Mouse (Mus musculus) ES-E14 (cell line): ENCODE results near the gene Tm4sf20. TPM values are rescaled to one million over a fixed set of nuclear protein-coding genes. Genes with fewer than 3 reads are reported as not detected.

ENCODE experiments used
- DNase-seq: peaks from one replicate; pipeline ENCODE4 v3.0.0-alpha.2; 2013; ENCODE audit warnings: low read depth, low spot score
- H3K27ac ChIP-seq: 2 replicates; pipeline ENCODE4 v1.5.1; 2012; ENCODE audit warnings: low read depth, mild to moderate bottlenecking, low read length, moderate library complexity, mixed read lengths; ENCODE audit not compliant: poor library complexity, insufficient read depth, severe bottlenecking
- H3K36me3 ChIP-seq: 2 replicates; pipeline ENCODE4 v1.6.1; 2012; ENCODE audit warnings: mild to moderate bottlenecking, low read length, moderate library complexity, mixed read lengths; ENCODE audit not compliant: control insufficient read depth, poor library complexity, insufficient read depth, severe bottlenecking
- H3K4me1 ChIP-seq, 2 experiments: fragments of 150-350 bp in 1 of 2; sonication (generic) in 1 of 2; 2 replicates each; pipeline ENCODE4 v1.6.1; 2012; ENCODE audit warnings: low read length in 2 of 2, mild to moderate bottlenecking in 1 of 2, mixed read lengths in 1 of 2; ENCODE audit not compliant: control insufficient read depth in 2 of 2, insufficient read depth in 2 of 2, poor library complexity in 1 of 2
- H3K4me3 ChIP-seq, 2 experiments: fragments of 150-350 bp in 1 of 2; sonication (generic) in 1 of 2; 2 replicates each; pipeline ENCODE4 v1.5.1; 2012; ENCODE audit warnings: low read length in 2 of 2, low read depth in 1 of 2, mild to moderate bottlenecking in 1 of 2, mixed read lengths in 1 of 2; ENCODE audit not compliant: insufficient read depth in 1 of 2, poor library complexity in 1 of 2, severe bottlenecking in 1 of 2
- H3K9ac ChIP-seq: 2 replicates; pipeline ENCODE4 v1.6.1; 2012; ENCODE audit warnings: low read depth, mild to moderate bottlenecking, low read length, mixed read lengths; ENCODE audit not compliant: poor library complexity, insufficient read depth, severe bottlenecking
- H3K9me3 ChIP-seq: fragments of 150-350 bp; sonication (generic); 2 replicates; pipeline ENCODE4 v1.6.1; 2012; ENCODE audit warnings: low read depth, mild to moderate bottlenecking, low read length; ENCODE audit not compliant: control insufficient read depth, insufficient read depth
- CHD2 ChIP-seq: IDR thresholded peaks from 2 replicates; pipeline ENCODE4 v1.6.1; 2014; ENCODE audit warnings: mild to moderate bottlenecking, low read depth, low read length, inconsistent platforms
- HCFC1 ChIP-seq: IDR thresholded peaks from 2 replicates; pipeline ENCODE4 v1.6.1; 2012; ENCODE audit warnings: low read length, inconsistent platforms, borderline replicate concordance; ENCODE audit not compliant: insufficient read depth
- MAFK ChIP-seq: IDR thresholded peaks from 2 replicates; pipeline ENCODE4 v1.6.1; 2014; ENCODE audit warnings: mild to moderate bottlenecking, low read depth, low read length, inconsistent platforms; ENCODE audit not compliant: insufficient read depth
- ZC3H11A ChIP-seq: IDR thresholded peaks from 2 replicates; pipeline ENCODE4 v1.6.1; 2012; ENCODE audit warnings: low read depth, mild to moderate bottlenecking, inconsistent platforms, low read length, borderline replicate concordance
- ZNF384 ChIP-seq: IDR thresholded peaks from 2 replicates; pipeline ENCODE4 v1.6.1; 2012; ENCODE audit warnings: low read depth, low read length, inconsistent platforms
- in situ Hi-C, 2 experiments: fragments of 600-800 bp; cut with MboI; formaldehyde crosslinking; loops; one replicate each; pipeline ENCODE4 v1.15.1; 2025; ENCODE audit warnings: low sequenced_read_pairs in 2 of 2, inconsistent platforms in 1 of 2; ENCODE audit not compliant: unreplicated experiment in 2 of 2
- total RNA-seq: library from RNA; depleted of rRNA; stranded (reverse); fragments of 300-350 nt; gene quantifications from 2 replicates; pipeline ENCODE4 v1.2.3, GENCODE M21; 2012

The Tm4sf20 gene
- total RNA-seq, 1 experiment, result not detected

GRCm38 (mm10) chr1:82807206-82807605 lies 38.9 kb upstream of the Tm4sf20 start:
- no peak overlapping the region for H3K27ac ChIP-seq
- TF ChIP-seq HCFC1, result no peak
- no peak for TF ChIP-seq ZC3H11A
- TF ChIP-seq ZNF384, result no peak
- no peak for TF ChIP-seq CHD2
- no peak for TF ChIP-seq MAFK
- no peak overlapping the region for H3K9ac ChIP-seq
- in situ Hi-C loops, result loop anchor here (10.0 to 25.0 kb wide), 2 partner anchors 178 to 180 kb away; no protein-coding TSS in a partner anchor
- no peak for DNase-seq
- no peak overlapping the region for H3K4me3 ChIP-seq
- no peaks in the 10 kb centered on the region for H3K9me3 ChIP-seq
- H3K4me1 ChIP-seq, result no peaks in the 10 kb centered on the region
- no peaks in the 10 kb centered on the region for H3K36me3 ChIP-seq

- no peak for TF ChIP-seq CHD2
- no peak for TF ChIP-seq HCFC1
- no peak for TF ChIP-seq MAFK
- TF ChIP-seq ZC3H11A, result no peak
- no peak for TF ChIP-seq ZNF384
- in situ Hi-C loops, result loop anchor here (10.0 to 25.0 kb wide), 2 partner anchors 178 to 181 kb away; no protein-coding TSS in a partner anchor
- Histone ChIP-seq H3K36me3 (no peaks in the 10 kb centered on the region), H3K4me1 (no peaks in the 10 kb centered on the region), H3K4me3 (no peak overlapping the region), H3K9me3 (no peaks in the 10 kb centered on the region), H3K27ac (no peak overlapping the region), H3K9ac (no peak overlapping the region)
- DNase-seq, result no peak
Observed at GRCm38 (mm10) chr1:82806391-82806790, 38.1 kb upstream of the Tm4sf20 start.

DNA sequence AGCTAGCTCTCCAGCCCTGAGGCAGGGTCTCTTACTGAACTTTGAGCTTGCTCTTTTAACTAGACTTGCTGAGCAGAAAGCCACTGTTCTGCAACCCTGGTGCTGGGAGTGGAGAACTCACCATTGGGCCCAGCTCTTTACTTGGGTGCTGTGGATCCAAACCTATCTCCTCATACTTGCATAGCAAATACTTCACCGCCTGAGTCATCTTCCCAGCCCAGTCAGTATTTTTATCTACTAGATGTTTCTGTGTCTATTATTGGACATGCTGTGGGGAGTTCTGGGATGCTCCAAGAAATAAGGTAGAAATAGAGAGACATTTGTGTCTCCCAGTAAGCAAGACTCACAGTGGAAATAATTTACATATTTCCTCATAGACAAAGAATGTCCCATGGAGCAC lies 35.8 kb upstream of the Tm4sf20 start:
- Histone ChIP-seq H3K36me3 (no peaks in the 10 kb centered on the region), H3K9me3 (no peaks in the 10 kb centered on the region), H3K4me3 (no peak overlapping the region), H3K27ac (no peak overlapping the region), H3K9ac (no peak overlapping the region), H3K4me1 (no peaks in the 10 kb centered on the region)
- DNase-seq, result no peak
- in situ Hi-C loops, result loop anchor here (10.0 to 25.0 kb wide), 2 partner anchors 181 to 183 kb away; no protein-coding TSS in a partner anchor
- TF ChIP-seq CHD2 (no peak), ZNF384 (no peak), HCFC1 (no peak), MAFK (no peak), ZC3H11A (no peak)

GRCm38 (mm10) chr1:82803608-82804007 lies 35.3 kb upstream of the Tm4sf20 start:
- TF ChIP-seq ZC3H11A, result peak; percentile 92
- TF ChIP-seq MAFK, result no peak
- in situ Hi-C loops, result loop anchor here (10.0 to 25.0 kb wide), 2 partner anchors 181 to 184 kb away; no protein-coding TSS in a partner anchor
- Histone ChIP-seq H3K9me3 (no peaks in the 10 kb centered on the region), H3K27ac (no peak overlapping the region), H3K36me3 (no peaks in the 10 kb centered on the region), H3K4me1 (no peaks in the 10 kb centered on the region), H3K9ac (no peak overlapping the region), H3K4me3 (no peak overlapping the region)
- DNase-seq, result peak; percentile 60
